Mouse (Mus musculus) inflammation-experienced regulatory T-cells, adult 16 weeks (primary cell): ENCODE data around the gene Ttyh3. TPM values are rescaled to one million over a fixed set of nuclear protein-coding genes. Genes with fewer than 3 reads are reported as not detected.

Experiments
- polyA plus RNA-seq: library from polyadenylated mRNA; unstranded; fragments of 100-300 nt; shearing (Covaris generic); gene quantifications from one replicate; pipeline ENCODE4 v1.2.1, GENCODE M21; 2017

The Ttyh3 gene
- polyA plus RNA-seq, result 3.7 TPM

DNA sequence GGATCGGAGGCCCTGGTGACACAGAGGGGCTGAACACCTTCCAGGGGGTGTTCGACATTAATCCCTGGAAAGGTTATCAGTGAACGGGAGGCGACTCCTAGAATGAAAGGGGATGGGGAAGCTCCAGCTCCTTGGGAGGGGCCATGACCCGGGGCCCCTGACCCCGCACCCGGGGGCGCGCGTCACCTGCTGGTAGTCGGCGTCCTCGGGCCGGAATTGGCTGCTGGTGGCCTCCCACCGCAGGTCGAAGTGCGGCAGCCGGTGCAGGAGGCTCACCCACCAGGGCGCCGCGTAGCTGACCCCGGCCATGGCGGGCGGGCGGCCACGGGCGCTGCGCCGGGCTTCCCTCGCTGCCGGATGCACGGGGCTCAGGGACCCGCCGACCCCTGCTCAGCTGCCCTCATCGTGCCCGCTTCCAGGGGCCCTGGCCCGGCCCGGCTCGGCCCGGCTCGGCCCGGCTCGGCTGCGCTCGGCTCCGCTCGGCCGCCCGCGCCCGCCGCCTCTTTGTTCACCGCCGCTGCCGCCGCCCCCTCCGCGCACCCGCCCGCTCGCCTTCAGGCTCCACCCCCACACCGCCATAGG is at the start of gene Ttyh3:
Gene Ttyh3, minus strand, starts transcription at position 513 of the 582 bp plus-strand sequence.

DNA sequence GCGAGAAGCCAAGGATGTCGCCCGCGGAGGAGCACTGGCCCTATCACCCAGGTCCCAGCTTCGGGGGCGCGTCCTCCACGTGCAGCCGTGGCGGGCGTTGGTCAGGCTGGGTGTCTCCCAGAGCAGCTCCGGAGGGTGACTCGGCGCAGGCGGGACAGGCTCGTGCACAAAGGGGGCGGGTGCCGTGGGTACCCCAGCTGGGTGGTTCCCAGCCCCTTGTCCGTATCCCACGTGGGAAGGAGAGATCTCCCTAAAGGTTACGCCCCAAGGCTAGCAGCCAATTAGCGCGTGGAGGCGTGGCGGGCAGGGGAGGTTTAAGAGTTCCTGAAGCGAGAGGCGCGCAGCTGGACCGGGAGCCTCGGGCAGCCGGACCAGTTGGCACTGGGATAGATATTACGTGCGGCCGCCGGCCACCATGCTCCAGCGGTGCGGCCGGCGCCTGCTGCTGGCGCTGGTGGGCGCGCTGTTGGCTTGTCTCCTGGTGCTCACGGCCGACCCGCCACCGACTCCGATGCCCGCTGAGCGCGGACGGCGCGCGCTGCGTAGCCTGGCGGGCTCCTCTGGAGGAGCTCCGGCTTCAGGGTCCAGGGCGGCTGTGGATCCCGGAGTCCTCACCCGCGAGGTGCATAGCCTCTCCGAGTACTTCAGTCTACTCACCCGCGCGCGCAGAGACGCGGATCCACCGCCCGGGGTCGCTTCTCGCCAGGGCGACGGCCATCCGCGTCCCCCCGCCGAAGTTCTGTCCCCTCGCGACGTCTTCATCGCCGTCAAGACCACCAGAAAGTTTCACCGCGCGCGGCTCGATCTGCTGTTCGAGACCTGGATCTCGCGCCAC is 41.6 kb downstream of the Ttyh3 start, which contains the start of gene Lfng:
Gene Lfng, plus strand, starts transcription at position 320 of the 835 bp plus-strand sequence.

Other genes starting within 250 kb of the Ttyh3 start
- 60.1 TPM for gene Eif3b, start 229.7 kb downstream of the Ttyh3 start, polyA plus RNA-seq
- gene Gm4869, start 203.4 kb downstream of the Ttyh3 start, polyA plus RNA-seq, result not detected
- 44.7 TPM for gene Chst12, start 143.5 kb downstream of the Ttyh3 start, polyA plus RNA-seq
- 1.5 TPM for gene Grifin, start 84.0 kb downstream of the Ttyh3 start, polyA plus RNA-seq
- 92.8 TPM for gene Lfng, start 41.7 kb downstream of the Ttyh3 start, polyA plus RNA-seq
- gene Iqce, start 53.3 kb upstream of the Ttyh3 start, polyA plus RNA-seq, result 49.0 TPM
- 48.0 TPM for gene Brat1, start 56.0 kb upstream of the Ttyh3 start, polyA plus RNA-seq
- gene Amz1, start 75.1 kb upstream of the Ttyh3 start, polyA plus RNA-seq, result 1.5 TPM
- gene Gna12, start 181.4 kb upstream of the Ttyh3 start, polyA plus RNA-seq, result 3.6 TPM